Mouse (Mus musculus): ENCODE data around the gene Chka. TPM values are rescaled to one million over a fixed set of nuclear protein-coding genes. Genes with fewer than 3 reads are reported as not detected.

The Chka gene
- polyA plus RNA-seq, 1 experiment, result 30.9 TPM

DNA sequence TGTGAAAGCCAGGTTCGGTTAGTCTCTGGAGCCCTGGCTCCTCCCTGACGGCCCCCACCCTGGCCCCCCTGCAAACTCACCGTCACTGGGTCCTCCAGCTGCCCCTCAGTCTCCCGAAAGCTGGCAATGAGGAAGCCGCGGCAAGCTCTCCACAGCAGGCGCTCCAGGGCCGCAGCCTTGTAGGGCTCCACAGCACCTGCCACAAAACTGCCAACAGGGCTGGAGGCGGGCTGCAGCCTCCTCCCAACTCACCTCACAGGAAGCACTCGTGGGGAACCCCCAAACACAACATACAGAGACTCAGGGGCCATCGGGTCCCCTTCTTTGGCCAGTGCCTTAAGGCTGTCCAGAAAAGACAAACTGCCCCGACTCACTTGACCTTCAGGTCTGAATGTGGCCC is 51.4 kb downstream of the Chka start:
- peaks cover 24% of the 10 kb centered on the region for H3K79me3 ChIP-seq (ENCODE audit: low read depth)
- peaks cover 61% of the 10 kb centered on the region for H3K79me2 ChIP-seq (ENCODE audit: control insufficient read depth, insufficient read depth)
- no peaks in the 10 kb centered on the region for H3K27me3 ChIP-seq (ENCODE audit: control insufficient read depth, insufficient read depth, insufficient read length)
- H3ac ChIP-seq (ENCODE audit: control insufficient read depth, insufficient read length, low read depth), result no peak overlapping the region
- peaks cover 52% of the 10 kb centered on the region for H3K36me3 ChIP-seq (ENCODE audit: control insufficient read depth, insufficient read depth)
- H3K4me3 ChIP-seq (ENCODE audit: insufficient read depth, poor library complexity, severe bottlenecking), result no peak overlapping the region
- TF ChIP-seq MAX (IDR thresholded peaks at IDR 0.05) (no peak), CTCF (IDR thresholded peaks at IDR 0.05; ENCODE audit: control insufficient read depth, insufficient read depth, insufficient read length) (no peak), USF1 (IDR thresholded peaks at IDR 0.05; ENCODE audit: low read depth) (no peak), MYOD1 (IDR thresholded peaks at IDR 0.05; ENCODE audit: control insufficient read depth, insufficient read length, low read depth) (no peak), MYOG (IDR thresholded peaks at IDR 0.05; ENCODE audit: control insufficient read depth, extremely low read depth, insufficient read length) (no peak), FOSL1 (IDR thresholded peaks at IDR 0.05; ENCODE audit: insufficient read depth, low read length, poor library complexity, severe bottlenecking) (no peak), CEBPB (IDR thresholded peaks at IDR 0.05; ENCODE audit: low read depth) (no peak)

DNA sequence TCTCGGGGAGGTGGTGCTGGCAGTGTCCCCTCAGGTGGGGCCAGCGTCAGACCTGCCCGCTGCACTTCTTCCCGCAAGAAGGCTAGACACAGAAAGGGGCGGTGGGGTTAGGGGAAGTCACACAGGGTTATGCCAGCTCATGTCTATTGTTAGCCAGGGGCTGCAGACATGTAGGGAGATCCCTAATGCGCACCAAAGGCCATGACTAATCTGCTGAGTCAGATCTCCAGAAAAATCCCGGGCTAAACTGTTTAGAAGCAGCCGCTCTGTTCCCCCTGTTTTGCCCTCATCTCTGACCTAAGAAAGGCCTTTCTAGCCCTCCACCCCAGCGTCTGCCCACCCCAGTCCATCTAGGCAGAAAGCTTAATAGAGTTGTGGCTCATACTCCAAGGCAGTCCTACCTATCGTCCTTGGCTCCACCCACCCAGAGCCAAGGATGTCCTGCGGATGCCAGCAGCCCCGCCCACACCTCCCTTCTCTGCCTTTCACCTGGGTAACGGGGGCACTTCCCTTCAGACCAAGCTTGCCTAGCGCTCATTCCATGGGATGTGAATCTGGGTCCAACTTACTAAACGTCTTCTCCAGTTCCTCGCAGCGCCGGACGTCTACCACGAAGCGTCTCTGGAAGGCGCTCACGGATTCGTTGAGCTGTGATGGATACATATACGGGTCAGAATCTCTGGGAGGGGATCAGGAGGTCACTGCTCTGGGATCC is 52.2 kb downstream of the Chka start:
- Histone ChIP-seq H3K4me3 (ENCODE audit: insufficient read depth, poor library complexity, severe bottlenecking) (peak overlapping the region; percentile 86), H3K79me3 (ENCODE audit: low read depth) (peaks cover 24% of the 10 kb centered on the region), H3ac (ENCODE audit: control insufficient read depth, insufficient read length, low read depth) (peak overlapping the region; percentile 54), H3K79me2 (ENCODE audit: control insufficient read depth, insufficient read depth) (peaks cover 61% of the 10 kb centered on the region), H3K27me3 (ENCODE audit: control insufficient read depth, insufficient read depth, insufficient read length) (no peaks in the 10 kb centered on the region), H3K36me3 (ENCODE audit: control insufficient read depth, insufficient read depth) (peaks cover 54% of the 10 kb centered on the region)
- TF ChIP-seq CTCF (IDR thresholded peaks at IDR 0.05; ENCODE audit: control insufficient read depth, insufficient read depth, insufficient read length), result no peak
- no peak for TF ChIP-seq MAX (IDR thresholded peaks at IDR 0.05)
- TF ChIP-seq MYOG (IDR thresholded peaks at IDR 0.05; ENCODE audit: control insufficient read depth, extremely low read depth, insufficient read length), result no peak
- no peak for TF ChIP-seq USF1 (IDR thresholded peaks at IDR 0.05; ENCODE audit: low read depth)
- no peak for TF ChIP-seq CEBPB (IDR thresholded peaks at IDR 0.05; ENCODE audit: low read depth)
- TF ChIP-seq MYOD1 (IDR thresholded peaks at IDR 0.05; ENCODE audit: control insufficient read depth, insufficient read length, low read depth), result no peak
- no peak for TF ChIP-seq FOSL1 (IDR thresholded peaks at IDR 0.05; ENCODE audit: insufficient read depth, low read length, poor library complexity, severe bottlenecking)

- peaks cover 61% of the 10 kb centered on the region for H3K79me2 ChIP-seq (ENCODE audit: control insufficient read depth, insufficient read depth)
- peak overlapping the region; percentile 86 for H3K4me3 ChIP-seq (ENCODE audit: insufficient read depth, poor library complexity, severe bottlenecking)
- H3K36me3 ChIP-seq (ENCODE audit: control insufficient read depth, insufficient read depth), result peaks cover 55% of the 10 kb centered on the region
- H3K27me3 ChIP-seq (ENCODE audit: control insufficient read depth, insufficient read depth, insufficient read length), result no peaks in the 10 kb centered on the region
- H3ac ChIP-seq (ENCODE audit: control insufficient read depth, insufficient read length, low read depth), result peak overlapping the region; percentile 3
- TF ChIP-seq MYOD1 (IDR thresholded peaks at IDR 0.05; ENCODE audit: control insufficient read depth, insufficient read length, low read depth) (no peak), USF1 (IDR thresholded peaks at IDR 0.05; ENCODE audit: low read depth) (no peak), CEBPB (IDR thresholded peaks at IDR 0.05; ENCODE audit: low read depth) (no peak), FOSL1 (IDR thresholded peaks at IDR 0.05; ENCODE audit: insufficient read depth, low read length, poor library complexity, severe bottlenecking) (no peak)
- H3K79me3 ChIP-seq (ENCODE audit: low read depth), result peaks cover 24% of the 10 kb centered on the region
Measured at GRCm38 (mm10) chr19:3904363-3904675, 52.7 kb downstream of the Chka start.

DNA sequence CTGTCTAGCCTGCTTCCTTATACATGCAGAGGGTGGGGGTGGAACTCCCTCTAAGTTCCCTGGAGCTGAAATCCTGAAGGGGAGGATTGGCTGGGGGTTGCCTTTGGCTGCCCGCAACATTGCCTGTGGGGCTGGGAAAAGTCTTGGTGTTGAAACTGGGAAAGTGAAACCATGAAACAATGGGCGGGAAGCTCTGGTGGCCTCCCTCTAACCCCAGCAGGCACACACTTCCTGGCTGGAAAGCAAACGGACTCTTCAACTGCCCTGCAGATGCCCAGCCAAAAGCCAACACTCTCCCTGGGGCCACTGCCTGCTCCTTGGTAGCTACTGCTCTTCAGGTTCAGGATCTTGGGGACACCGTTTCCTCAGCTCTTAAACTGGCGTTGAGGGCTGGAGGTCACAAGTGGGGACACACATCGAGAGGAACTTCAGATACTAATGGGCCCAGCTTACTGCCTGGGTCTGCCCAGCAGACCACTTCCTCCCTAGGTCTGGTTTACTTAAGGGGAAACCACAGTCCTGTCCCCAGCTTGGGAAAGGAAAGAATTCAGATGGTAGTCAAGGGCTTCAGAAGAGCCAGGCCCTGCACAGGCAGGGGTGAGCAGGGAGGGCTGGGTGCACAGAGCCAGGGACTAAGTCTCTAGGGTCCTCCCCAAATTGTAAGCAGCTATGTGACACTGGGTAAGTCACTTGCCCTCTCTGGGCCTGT is 53.8 kb downstream of the Chka start:
- Histone ChIP-seq H3K79me2 (ENCODE audit: control insufficient read depth, insufficient read depth) (peaks cover 61% of the 10 kb centered on the region), H3K36me3 (ENCODE audit: control insufficient read depth, insufficient read depth) (peaks cover 55% of the 10 kb centered on the region), H3ac (ENCODE audit: control insufficient read depth, insufficient read length, low read depth) (peak overlapping the region; percentile 80), H3K79me3 (ENCODE audit: low read depth) (peaks cover 24% of the 10 kb centered on the region), H3K27me3 (ENCODE audit: control insufficient read depth, insufficient read depth, insufficient read length) (no peaks in the 10 kb centered on the region), H3K4me3 (ENCODE audit: insufficient read depth, poor library complexity, severe bottlenecking) (peak overlapping the region; percentile 86)
- TF ChIP-seq USF1 (IDR thresholded peaks at IDR 0.05; ENCODE audit: low read depth) (no peak), FOSL1 (IDR thresholded peaks at IDR 0.05; ENCODE audit: insufficient read depth, low read length, poor library complexity, severe bottlenecking) (no peak), CTCF (IDR thresholded peaks at IDR 0.05; ENCODE audit: control insufficient read depth, insufficient read depth, insufficient read length) (no peak), MAX (IDR thresholded peaks at IDR 0.05) (no peak), MYOD1 (IDR thresholded peaks at IDR 0.05; ENCODE audit: control insufficient read depth, insufficient read length, low read depth) (no peak)

- H3K79me3 ChIP-seq (ENCODE audit: low read depth), result peaks cover 24% of the 10 kb centered on the region
- H3K4me3 ChIP-seq (ENCODE audit: insufficient read depth, poor library complexity, severe bottlenecking), result peak overlapping the region; percentile 86
- TF ChIP-seq MYOD1 (IDR thresholded peaks at IDR 0.05; ENCODE audit: control insufficient read depth, insufficient read length, low read depth), result no peak
- no peak for TF ChIP-seq USF1 (IDR thresholded peaks at IDR 0.05; ENCODE audit: low read depth)
- no peaks in the 10 kb centered on the region for H3K27me3 ChIP-seq (ENCODE audit: control insufficient read depth, insufficient read depth, insufficient read length)
- H3K79me2 ChIP-seq (ENCODE audit: control insufficient read depth, insufficient read depth), result peaks cover 60% of the 10 kb centered on the region
- peaks cover 52% of the 10 kb centered on the region for H3K36me3 ChIP-seq (ENCODE audit: control insufficient read depth, insufficient read depth)
- H3ac ChIP-seq (ENCODE audit: control insufficient read depth, insufficient read length, low read depth), result peak overlapping the region; percentile 64
Measured at GRCm38 (mm10) chr19:3906326-3906725, 54.8 kb downstream of the Chka start.

All from C2C12 (cell line).